ENCODE assay signal across 1 mouse cellular context in the genomic region with DNA sequence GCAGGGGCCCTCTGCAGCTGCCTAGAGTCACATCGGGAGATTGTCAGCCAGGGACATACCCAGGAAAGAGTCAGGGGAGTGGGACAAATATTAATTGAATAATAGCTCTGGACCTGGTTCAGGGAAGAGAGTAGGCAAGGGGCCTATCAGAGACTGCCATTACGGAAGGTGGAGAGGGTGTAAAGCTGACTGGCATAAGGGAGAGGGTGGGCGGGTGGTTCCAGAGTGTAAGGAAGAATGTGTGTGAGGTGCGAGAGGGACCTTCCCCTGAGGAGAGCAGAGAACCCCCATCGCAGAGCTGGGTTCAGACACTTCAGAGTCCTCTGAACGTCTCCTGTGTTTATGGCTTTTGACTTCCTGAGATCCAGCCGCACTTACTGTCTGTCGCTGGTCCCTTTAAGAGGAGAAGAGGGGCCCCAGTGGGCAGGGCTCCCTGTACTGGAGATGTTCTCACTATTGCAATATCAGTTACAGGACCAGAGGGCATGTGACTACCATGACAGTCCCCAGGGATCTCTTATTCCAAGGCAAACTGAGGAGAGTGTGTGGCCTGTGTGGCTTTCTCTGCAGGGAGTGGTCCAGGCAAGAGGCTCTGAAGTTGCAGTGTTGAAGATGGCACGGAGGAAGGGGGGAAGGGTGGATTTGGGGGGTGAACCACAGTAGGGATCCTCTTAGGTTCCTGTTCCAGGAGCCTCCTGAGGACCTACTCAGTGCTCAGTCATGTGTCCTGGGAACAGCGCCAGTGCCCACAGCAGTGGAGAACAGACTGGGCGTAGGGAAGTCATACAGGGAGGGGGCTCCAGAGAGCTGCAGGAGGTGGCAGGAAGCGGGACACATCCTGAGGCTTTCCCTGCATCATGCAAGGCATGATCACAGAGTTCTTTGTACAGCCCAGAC.
A peak's percentile ranks its signal among the peaks of the same experiment; 100 is the strongest.
TF ChIP-seq lines count a peak whose summit lies in the region.

No protein-coding gene starts in this region.

TF ChIP-seq in MEL, 35 proteins besides CTCF, POLR2A, EP300 and RAD21:
- peak; percentile 81 for TF ChIP-seq USF1 (IDR thresholded peaks at IDR 0.05; ENCODE audit: low read depth, low read length)
- 0 out of 2 replicates have a peak, but pooled peaks have one; percentile 22 for TF ChIP-seq MAX (IDR thresholded peaks at IDR 0.05; ENCODE audit: low read length)
- TF ChIP-seq MEF2A (IDR thresholded peaks at IDR 0.05; ENCODE audit: extremely low read depth, insufficient replicate concordance, low read depth, low read length, poor library complexity, severe bottlenecking) = no peak
- 0 out of 2 replicates have a peak, but pooled peaks have one; percentile 87 for TF ChIP-seq MAZ (IDR thresholded peaks at IDR 0.05; ENCODE audit: low read depth, low read length)
- TF ChIP-seq CHD2 (IDR thresholded peaks at IDR 0.05; ENCODE audit: low read length) = no peak
- no peak for TF ChIP-seq NELFE (IDR thresholded peaks at IDR 0.05; ENCODE audit: low read depth, low read length)
- TF ChIP-seq SMC3 (IDR thresholded peaks at IDR 0.05; ENCODE audit: low read depth, low read length) = no peak
- TF ChIP-seq GABPA (IDR thresholded peaks at IDR 0.05; ENCODE audit: low read depth, low read length) = no peak
- TF ChIP-seq TCF12 (IDR thresholded peaks at IDR 0.05; ENCODE audit: low read depth, low read length) = no peak
- no peak for TF ChIP-seq CHD1 (IDR thresholded peaks at IDR 0.05; ENCODE audit: low read depth, low read length)
- TF ChIP-seq TAL1 (IDR thresholded peaks at IDR 0.05; ENCODE audit: low read length) = no peak
- peak; percentile 44; the same call in 1 of the 2 replicates for TF ChIP-seq TBP (IDR thresholded peaks at IDR 0.05; ENCODE audit: low read depth, low read length)
- no peak for TF ChIP-seq MYB (IDR thresholded peaks at IDR 0.05; ENCODE audit: low read depth, low read length)
- no peak for TF ChIP-seq ZC3H11A (IDR thresholded peaks at IDR 0.05; ENCODE audit: low read depth, low read length)
- no peak for TF ChIP-seq NRF1 (IDR thresholded peaks at IDR 0.05; ENCODE audit: insufficient read depth, low read depth, low read length, poor library complexity, severe bottlenecking)
- TF ChIP-seq KAT2A (conservative IDR thresholded peaks at IDR 0.05; ENCODE audit: low read depth, low read length) = no peak
- no peak for TF ChIP-seq E2F4 (IDR thresholded peaks at IDR 0.05; ENCODE audit: borderline replicate concordance, low read depth, low read length)
- 0 out of 2 replicates have a peak, but pooled peaks have one; percentile 12 for TF ChIP-seq ETS1 (IDR thresholded peaks at IDR 0.05; ENCODE audit: low read depth, low read length)
- no peak; the same call in 1 of the 2 replicates for TF ChIP-seq ZMIZ1 (IDR thresholded peaks at IDR 0.05; ENCODE audit: low read depth, low read length)
- no peak for TF ChIP-seq JUND (IDR thresholded peaks at IDR 0.05; ENCODE audit: low read depth, low read length)
- peak; percentile 51; the same call in 1 of the 2 replicates for TF ChIP-seq HCFC1 (IDR thresholded peaks at IDR 0.05; ENCODE audit: low read depth, low read length)
- TF ChIP-seq RCOR1 (IDR thresholded peaks at IDR 0.05; ENCODE audit: low read depth, low read length) = no peak
- TF ChIP-seq USF2 (IDR thresholded peaks at IDR 0.05; ENCODE audit: borderline replicate concordance in 1 of 2, insufficient read depth in 1 of 2, low read depth in 1 of 2, low read length in 2 of 2) = no peak
- TF ChIP-seq MXI1 (IDR thresholded peaks at IDR 0.05; ENCODE audit: low read depth, low read length) = peak; percentile 69; the same call in 1 of the 2 replicates
- TF ChIP-seq BHLHE40 (IDR thresholded peaks at IDR 0.05; ENCODE audit: borderline replicate concordance, low read depth, low read length) = no peak
- no peak; the same call in 1 of the 2 replicates for TF ChIP-seq SIN3A (IDR thresholded peaks at IDR 0.05; ENCODE audit: low read length)
- TF ChIP-seq ZNF384 (IDR thresholded peaks at IDR 0.05; ENCODE audit: low read depth, low read length) = no peak
- no peak; the same call in 1 of the 2 replicates for TF ChIP-seq ELF1 (IDR thresholded peaks at IDR 0.05; ENCODE audit: low read depth, low read length)
- peak; percentile 99 for TF ChIP-seq ZKSCAN1 (IDR thresholded peaks at IDR 0.05; ENCODE audit: low read depth, low read length)
- TF ChIP-seq MYC (IDR thresholded peaks at IDR 0.05; ENCODE audit: low read depth, low read length) = no peak
- no peak for TF ChIP-seq UBTF (IDR thresholded peaks at IDR 0.05; ENCODE audit: borderline replicate concordance, insufficient read depth, low read depth, low read length)
- TF ChIP-seq GATA1 (IDR thresholded peaks at IDR 0.05; ENCODE audit: low read depth, low read length) = no peak
- no peak for TF ChIP-seq POLR2AphosphoS5 (IDR thresholded peaks at IDR 0.05; ENCODE audit: borderline replicate concordance, low read depth, low read length)
- TF ChIP-seq MAFK (IDR thresholded peaks at IDR 0.05; ENCODE audit: borderline replicate concordance, low read depth, low read length) = no peak
- no peak for TF ChIP-seq POLR2AphosphoS2 (IDR thresholded peaks at IDR 0.05; ENCODE audit: low read length)
